Mouse (Mus musculus) granulocyte monocyte progenitor cell, adult 5-6 weeks (primary cell): Measurements from ENCODE around the gene Ppp6r3. TPM values are rescaled to one million over a fixed set of nuclear protein-coding genes. Genes with fewer than 3 reads are reported as not detected.

Experiments
- ATAC-seq: replicated peaks from 2 replicates; pipeline ENCODE4 v1.8.0; 2016; ENCODE audit warnings: mild to moderate bottlenecking, moderate TSS enrichment, inconsistent platforms; ENCODE audit not compliant: poor library complexity, severe bottlenecking
- total RNA-seq, 2 experiments: library from RNA; stranded (forward) in 1 of 2; stranded (reverse) in 1 of 2; fragments of 200-712, 200-1000 nt in 1 of 2; fragments of >200 nt in 1 of 2; fragmentation: Nextera tagmentation in 1 of 2; gene quantifications; 2 replicates each; pipeline ENCODE4 v1.2.3; 2014 to 2017

Ppp6r3 gene
- total RNA-seq, 2 experiments from 2014 or later = 97.9 to 106 TPM

DNA sequence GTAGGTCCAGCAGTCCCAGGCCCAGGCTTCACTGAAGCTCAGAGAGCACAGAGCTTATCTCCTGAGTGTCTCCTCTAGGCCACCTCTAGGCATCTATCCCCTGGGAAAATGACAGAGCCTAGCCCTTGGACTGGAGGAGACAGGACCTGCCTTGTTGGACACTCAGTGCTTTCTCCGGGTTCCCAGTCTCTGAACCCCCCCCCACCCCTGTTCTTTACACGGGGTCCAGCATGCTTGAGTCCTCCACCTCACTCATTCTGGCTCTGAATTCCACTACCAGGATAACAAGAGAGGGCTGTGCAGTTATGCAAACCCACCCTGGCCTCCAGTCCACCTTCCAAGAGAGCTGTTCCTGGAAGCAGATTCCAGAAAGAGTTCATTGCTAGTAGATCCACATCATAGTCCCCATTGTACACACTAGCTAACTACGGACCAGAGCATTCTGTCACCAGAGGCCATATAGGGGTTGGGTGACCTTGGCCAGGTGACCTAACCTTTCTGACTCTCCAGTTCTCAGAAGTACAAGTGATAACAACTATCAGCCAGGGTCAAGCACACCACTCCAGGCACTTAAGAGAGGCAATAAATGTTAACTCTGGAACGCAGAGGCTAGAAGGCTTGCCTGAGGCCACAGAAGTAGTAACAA is 1.8 kb upstream of the Ppp6r3 start:
- no peak for ATAC-seq

DNA sequence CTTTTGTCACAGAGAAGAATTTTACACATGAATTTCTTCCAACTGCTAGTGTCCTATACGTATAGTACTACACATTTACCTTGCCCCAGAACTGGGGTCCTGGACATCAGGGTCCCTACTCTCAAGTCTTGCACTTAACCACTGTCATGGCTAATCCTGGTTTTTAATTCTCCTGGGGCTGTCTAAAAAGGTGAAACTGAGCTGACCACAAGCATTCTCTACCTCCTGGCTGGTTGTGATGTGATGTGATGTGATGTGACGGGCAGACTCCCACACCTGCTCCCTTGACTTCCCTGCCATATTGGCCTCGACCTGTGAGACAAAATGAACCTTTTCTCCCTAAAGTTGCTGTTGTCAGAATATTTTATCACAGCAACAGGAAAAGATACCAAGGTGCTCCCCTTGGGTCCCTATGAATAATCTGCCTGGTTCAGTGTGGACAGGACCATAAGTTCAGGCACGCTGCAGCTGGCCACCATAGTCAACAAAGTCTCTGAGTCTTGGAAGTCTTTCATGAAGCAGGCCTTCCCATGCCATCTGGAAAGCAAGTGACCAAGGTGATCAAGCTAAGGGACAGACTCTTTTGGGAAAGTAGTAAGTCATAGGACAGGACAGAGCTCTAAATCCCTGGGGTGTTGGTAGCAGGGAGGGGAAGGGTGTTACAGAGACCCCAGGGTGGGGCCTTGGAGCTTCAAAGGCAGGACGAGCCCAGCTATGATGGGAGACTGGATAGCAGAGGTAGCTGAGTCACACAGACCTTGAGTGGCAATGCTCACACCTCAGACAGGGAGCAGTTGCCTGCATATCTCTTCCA is 1.1 kb upstream of the Ppp6r3 start:
- no peak for ATAC-seq

DNA sequence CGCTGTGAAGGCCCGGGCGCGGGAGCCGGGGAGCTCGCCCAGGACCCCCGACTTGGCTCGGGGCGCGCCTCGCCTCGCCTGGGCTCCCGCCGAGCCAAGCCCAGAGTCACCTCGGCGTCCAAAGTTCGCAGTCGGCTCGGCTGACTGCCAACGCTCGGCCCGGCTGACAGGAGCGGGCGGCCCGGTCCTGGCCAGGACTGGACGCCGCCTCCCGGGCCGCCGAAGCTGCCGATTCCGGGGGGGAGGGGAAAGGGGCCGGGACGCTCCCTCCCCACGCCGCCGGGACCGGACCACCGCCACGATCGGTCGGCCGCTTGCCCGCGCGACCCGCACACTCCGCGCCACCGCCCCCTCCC is 295 bp downstream of the Ppp6r3 start:
- peak; percentile 1; the same call in 1 of the 2 replicates for ATAC-seq

DNA sequence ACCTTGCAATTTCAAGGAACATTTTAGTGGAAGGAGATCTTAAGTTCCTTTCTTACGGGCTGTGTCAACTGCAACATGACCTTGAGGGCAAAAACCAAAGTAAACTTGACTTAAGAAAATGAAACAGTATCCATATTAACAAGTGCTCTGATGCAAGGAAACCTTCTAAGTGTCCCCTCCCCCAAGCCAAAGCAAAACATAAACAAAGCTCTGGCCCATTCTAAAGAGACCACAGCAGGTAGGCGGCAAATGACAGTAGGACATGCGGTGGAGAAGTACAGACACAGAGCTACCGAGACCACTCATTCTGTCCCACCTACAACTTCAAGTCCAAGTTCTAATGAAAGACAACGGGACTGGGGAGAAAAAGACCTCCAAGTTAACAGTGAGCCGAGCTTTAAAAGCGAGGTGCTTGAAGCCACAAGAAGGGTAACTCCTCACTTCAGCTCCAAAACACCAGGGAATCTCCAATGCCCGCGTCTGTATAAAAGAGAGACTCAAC is 905 bp downstream of the Ppp6r3 start:
- no peak for ATAC-seq

DNA sequence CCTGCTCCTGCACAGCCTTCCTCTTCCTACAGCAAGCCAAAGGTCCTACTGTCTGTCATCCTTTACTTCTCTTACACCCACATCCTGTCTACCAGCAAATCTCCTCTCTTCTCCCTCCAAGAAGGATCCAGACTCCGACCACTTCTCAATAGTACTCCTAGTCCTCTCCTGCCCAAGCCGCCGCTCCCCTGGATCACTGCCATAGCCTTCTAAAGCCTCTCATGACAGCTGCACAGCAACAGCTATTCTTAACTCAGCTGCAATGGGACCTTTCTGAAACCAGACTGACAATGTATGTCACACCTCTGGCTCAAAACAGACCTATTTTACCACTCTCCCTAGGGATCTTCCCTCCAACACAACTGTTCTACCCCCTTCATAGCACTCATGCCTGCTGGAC is 11.2 kb downstream of the Ppp6r3 start:
- no peak for ATAC-seq

DNA sequence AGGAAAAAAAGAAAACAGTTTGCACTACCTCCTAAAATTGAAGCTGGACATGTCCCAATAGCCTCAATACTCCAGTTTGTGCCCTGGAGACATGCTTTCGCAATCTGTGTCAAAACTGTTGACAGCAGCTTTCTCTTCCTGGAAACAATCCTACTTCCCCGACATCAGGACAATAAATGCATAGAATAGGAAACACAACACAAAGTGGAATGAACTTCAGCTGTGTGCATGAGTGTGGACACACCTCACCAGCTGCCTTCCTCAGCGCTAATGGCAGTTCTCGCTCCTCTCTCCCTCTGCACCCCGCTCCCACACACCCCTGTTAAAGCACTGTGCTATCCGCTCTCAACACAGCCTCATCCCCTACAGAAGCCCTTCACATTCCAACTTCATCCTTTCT is 12.8 kb downstream of the Ppp6r3 start:
- peak; percentile 97 for ATAC-seq

DNA sequence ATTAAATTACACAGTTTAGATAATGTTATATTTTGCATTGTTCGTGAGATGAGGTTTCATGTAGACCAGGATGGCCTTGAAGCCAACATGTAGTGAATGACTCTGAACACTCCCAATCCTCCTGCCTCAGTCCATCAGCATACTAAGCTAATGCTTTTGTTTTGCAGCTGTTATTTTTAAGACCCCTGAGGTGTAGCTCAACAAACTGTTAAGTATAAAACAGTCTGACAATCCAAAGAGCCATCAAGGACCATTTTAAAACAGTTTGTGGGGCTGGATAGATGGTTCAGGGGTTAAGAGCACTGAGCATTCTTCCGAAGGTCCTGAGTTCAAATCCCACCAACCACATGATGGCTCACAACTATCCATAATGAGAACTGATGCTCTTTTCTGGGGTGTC is 13.3 kb downstream of the Ppp6r3 start:
- no peak for ATAC-seq

DNA sequence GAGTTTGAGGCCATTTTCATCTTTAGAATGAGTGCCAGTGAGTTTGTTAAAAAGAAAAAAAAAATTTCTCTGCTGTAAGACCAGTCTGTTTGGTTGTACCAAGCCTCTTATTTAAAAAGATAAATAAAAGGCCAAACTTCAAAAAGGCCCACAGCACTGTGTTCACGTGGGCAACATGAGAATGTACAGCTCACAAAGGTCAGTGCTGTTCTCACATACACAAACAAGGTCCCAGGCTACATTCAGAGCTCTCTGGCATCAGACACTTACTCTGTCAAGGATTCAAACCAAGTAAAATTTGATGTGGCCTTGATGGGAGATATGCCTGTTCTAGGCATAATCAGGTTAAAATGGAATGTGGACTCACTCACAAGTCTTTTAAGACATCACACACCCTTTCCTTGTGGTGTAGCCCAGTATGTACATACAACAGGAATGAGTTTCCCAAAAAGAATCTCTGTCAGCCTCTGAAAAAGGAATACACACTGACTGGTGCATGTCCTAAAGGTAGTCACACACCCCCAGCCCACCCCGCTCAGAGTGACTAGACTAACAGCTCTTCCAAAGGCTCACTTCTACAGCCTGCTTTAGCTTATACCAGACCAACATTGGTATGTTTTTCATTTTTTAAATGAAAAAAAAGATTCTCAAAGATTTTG is 19.3 kb downstream of the Ppp6r3 start:
- ATAC-seq = no peak

DNA sequence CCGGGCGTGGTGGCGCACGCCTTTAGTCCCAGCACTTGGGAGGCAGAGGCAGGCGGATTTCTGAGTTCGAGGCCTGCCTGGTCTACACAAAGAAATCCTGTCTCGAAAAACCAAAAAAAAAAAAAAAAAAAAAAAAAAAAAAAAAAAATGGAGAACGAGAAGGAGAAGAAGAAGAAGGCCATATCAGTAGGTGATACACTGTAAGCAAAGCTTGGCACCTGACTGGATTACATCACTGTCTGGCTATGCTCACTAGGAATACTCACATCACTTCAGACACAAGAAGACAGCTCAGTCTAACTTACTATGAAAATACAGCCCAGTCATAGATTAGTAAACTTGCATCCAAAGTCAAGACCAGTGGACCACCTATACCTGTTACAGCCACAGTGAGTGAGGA is 20.8 kb downstream of the Ppp6r3 start:
- ATAC-seq = no peak

DNA sequence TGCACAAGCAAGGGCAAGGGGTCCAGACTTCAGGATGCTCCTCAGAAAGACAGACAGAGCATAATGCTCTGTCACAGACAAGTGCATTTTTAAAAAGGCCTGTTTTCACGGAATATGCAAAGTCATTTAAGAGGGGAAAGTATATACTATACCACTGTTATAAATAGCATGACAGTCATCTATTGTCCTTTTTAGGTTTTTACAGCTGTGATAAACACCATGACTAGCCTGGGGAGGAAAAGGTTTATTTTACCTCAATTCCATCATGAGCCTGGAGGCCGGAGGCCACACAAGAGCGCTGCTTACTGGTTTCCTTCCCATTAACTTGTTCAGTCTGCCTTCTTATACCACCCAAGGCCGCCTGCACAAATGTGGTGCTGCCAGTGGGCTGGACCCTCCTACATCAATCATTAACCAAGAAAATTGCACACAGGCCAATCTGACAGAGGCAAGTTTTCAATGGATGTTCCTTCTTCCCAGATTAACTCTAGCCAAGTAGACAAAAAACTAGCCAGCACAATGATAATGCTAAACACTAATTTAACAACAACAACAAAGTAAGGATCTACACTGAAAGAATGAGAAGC is 23.9 kb downstream of the Ppp6r3 start:
- no peak for ATAC-seq

DNA sequence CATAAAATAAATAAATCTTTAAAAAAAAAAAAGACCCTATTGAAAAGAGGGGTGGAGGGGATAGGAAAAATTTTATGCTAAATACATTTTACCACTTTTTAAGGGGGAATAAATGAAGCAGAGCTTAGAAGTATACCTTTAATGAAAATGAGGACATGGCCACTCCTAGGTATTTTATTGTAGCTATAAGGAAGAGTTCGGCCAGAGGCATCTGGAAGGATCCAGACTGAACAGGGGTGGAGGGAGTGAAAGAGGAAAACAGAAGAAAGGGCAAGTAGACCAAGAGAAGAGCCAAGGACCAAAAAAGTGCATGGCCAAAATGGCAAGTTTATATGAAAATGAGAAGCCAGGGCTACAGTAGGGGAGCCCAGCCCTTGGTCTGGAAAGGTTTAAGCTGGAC is 25.4 kb downstream of the Ppp6r3 start:
- ATAC-seq = no peak

DNA sequence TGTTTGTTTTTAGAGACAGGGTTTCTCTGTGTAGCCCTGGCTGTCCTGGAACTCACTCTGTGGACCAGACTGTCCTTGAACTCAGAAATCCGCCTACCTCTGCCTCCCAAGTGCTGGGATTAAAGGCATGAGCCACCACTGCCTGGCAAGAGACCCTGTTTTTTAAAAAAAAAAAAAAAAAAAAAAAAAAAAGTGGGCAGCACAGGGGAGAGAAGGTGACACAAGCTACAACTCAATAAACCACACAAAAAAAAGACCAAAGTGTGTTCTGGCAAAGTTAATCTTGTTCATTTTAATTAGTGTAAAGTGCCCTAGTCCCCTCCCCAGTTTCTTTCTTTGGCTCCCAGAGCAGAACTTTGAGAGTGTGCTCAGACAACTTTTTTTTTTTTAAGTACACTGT is 26.3 kb downstream of the Ppp6r3 start:
- ATAC-seq = no peak

DNA sequence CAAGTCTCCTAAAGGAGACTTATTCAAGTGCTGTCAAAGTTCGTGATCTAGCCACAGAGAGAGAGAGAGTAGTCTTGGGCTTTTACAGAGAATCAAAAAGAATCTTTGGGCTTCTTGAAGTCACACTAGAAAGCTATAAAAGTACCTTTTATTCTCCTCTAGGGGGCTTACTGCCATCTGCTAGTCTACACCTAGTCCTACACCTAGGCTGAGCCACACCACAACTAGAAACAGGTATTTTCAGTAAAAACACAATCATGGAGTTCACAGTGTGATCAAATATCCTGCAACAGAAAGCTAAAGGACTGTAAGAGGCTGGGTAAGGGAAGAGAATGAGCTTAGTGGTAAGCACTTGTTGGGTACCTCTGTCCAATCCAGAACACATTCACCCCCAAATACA is 27.2 kb downstream of the Ppp6r3 start:
- no peak for ATAC-seq

DNA sequence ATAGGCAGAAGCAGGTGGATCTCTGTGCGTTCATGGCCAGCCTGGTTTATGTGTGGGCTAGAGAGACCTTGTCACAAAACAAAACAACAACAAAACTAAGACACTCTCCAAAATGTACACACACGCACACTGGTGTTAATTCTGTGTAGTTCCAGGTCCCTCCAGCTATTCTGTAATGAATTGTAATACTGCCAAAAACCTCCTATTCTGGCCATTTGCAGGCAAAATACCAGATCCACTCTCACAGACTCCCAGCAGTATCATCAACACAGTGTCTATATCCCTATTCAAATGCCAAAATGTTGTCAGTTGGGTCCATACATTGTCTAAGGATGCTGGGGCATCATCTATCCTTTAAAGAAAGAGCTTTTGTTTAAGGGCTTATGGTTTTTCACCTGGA is 30.6 kb downstream of the Ppp6r3 start:
- no peak for ATAC-seq

DNA sequence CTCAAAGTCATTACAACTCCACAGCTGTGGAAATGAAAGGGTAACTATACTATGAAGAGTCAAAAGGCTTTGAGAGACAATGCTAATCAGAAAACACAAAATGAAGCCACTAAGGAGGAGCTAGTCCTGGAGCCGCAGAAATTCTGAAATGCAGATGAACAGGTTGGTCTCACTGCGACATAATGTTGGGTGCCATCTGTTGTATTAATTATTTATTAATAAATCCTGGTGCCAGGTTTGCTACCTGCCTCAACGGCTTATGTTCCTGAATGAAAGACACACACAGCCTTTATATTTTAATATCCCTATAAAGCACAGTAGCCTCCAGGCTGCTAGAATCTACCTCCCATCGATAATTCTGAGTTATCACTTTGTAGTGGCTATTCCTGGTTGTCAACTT is 33.0 kb downstream of the Ppp6r3 start:
- ATAC-seq = no peak

DNA sequence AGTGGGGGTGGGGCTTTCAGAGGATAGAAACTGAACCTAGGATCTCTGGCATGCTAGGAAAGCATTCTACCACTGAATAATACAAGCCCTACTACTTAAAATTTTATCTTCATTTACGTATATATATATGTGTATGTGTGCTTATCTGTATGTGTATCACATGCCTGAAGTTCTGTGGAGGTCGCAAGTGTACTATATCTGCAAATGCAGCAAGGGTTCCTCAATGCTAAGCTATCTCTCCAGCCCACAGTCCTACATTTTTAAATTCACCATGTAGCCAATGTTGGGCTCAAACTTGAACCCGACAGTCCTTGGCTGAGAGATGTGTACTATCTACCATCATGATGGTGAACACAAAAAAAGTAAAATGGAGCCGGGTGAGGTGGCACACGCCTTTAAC is 34.6 kb downstream of the Ppp6r3 start:
- no peak for ATAC-seq

DNA sequence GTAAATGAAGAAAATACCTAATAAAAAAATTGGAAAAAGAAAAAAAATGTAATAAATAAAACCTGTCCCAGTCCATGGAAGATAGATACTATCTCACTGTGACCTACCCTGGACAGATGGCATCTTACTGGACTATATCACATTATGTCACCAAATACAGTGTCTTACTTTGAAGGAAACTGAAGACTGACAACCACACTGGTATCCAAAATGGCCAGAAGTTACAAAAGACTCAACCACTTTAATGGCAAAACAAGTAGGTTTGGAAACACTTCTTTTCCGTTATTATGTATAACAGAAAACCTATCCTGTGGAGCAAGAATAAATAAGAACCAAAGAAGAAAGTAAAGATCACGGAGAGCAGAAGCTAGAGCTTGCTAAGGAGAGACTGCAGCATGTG is 35.3 kb downstream of the Ppp6r3 start:
- ATAC-seq = peak; percentile 58

DNA sequence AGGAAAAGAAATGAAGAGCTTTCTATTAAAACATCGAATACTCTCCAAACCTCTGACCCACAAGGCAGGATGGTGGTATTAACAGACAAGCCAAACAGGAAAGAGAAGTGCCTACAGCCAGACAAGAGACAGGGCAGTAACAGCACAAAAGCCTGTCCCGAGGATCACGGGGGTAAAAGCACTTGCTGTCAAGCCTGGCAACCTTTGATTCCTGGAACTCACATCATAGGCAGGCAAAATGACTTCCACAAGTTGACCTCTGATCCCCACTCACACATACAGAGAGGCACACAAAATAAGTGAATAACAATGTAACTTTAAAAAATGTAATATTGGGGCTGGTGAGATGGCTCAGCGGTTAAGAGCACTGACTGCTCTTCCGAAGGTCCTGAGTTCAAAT is 36.1 kb downstream of the Ppp6r3 start:
- 0 out of 2 replicates have a peak, but pooled peaks have one; percentile 14 for ATAC-seq

DNA sequence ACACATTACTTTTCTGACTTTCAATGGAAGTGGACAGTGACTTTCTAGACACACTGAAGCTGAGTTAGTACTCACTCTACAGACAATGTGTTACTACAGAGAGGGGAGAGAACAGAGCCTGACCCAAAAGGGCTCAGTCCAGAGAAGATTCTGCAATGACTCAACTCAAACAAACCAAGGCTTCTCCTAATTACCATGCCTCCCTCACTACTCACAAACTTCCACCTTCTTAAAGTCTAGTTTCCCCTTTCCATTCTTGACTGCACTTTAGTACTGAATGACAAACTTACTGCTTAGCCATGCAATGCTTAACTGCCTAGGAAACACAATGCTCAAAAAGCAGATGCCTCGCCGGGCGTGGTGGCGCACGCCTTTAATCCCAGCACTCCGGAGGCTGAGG is 37.9 kb downstream of the Ppp6r3 start:
- peak; percentile 62 for ATAC-seq

DNA sequence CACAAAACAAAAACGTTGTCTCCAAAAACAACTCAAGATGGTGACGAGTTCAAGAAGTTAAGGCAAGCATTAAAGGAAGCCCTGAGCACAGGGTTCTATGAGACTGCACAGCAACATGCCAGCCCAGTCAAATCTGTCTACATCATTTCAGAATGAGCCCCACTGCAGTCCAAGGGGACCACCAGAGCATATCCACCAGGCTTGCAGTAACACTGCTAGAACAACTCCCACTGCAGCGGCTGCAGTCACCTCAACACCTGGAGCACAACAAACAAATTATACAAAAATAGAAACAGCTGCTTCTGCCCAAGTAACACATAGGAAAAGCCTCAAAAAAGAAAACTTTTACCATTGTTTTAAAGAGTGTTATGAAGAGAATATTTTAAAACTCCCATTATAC is 40.6 kb downstream of the Ppp6r3 start:
- ATAC-seq = no peak
